Mouse (Mus musculus): ENCODE measurements around the gene Ascl4.

Gene Ascl4

DNA sequence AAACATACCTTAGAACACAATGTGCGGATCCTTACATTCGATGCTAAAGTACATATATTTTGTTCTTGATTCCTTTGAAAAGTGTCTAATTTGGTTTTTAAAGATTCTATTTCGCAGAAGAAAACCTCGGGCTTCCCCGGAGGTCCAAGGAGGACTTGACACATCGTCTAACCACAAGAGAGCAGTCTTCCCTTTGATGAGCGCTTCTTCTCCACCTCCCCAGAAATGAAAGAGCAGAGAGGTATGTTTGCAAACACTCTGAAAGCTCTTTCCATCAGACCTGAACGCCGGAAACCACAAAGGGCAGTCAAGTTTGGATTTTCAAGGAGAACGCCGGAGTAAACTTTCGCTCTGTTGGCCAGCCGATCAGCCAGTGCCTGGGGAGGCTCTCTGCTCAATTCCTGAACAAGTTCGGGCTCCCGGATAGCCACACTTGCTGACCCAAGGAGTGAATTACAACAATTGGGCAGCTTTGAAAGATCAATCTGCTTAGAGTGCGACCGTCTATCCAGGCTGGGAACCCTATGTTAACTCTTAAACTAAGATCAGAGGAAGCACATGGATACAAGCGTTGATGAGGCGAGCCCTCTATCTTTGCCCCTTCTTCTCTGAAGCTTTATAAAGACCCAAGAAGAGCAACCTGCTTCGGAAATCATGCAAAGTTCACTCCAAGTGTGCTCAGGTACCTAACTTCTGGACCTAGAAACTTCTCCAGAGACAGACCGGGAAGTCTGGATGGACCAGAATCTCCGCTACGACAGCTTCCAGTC, at the start of gene Ascl4:
Gene Ascl4 (plus strand): TSS at position 6 of the 770 bp plus-strand sequence.
- DNase-seq (ENCODE audit: low spot score): peak; percentile 6

DNA sequence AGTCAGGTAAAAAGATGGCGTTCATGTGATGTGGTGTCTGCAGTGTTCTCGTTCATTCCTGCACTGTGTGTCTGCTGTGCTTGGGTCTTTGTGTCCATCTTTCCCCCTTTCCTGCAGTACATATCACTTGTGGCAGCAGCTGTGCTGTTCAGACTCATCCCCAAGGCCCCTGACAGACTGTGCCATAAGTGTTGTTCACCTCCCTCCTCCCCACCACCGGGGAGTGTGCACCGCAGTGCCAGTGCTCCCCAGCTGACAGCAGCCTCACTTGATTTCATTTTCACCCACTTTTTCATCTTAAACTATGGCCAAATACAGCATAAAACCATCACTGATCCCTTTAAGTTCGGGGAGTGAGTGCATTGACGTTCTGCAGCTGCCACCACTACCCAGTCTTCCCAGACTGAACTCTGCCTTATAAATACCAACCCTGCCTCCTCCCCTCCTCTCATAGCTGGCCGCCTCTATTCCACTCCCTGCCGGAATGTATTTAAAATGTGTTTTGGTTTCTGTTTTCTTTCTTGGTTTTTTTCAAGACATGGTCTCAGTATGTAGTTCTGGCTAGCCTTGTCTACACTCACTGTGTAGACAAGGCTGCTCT, 47.5 kb upstream of the Ascl4 start:
- no peak for DNase-seq (ENCODE audit: low spot score)

DNA sequence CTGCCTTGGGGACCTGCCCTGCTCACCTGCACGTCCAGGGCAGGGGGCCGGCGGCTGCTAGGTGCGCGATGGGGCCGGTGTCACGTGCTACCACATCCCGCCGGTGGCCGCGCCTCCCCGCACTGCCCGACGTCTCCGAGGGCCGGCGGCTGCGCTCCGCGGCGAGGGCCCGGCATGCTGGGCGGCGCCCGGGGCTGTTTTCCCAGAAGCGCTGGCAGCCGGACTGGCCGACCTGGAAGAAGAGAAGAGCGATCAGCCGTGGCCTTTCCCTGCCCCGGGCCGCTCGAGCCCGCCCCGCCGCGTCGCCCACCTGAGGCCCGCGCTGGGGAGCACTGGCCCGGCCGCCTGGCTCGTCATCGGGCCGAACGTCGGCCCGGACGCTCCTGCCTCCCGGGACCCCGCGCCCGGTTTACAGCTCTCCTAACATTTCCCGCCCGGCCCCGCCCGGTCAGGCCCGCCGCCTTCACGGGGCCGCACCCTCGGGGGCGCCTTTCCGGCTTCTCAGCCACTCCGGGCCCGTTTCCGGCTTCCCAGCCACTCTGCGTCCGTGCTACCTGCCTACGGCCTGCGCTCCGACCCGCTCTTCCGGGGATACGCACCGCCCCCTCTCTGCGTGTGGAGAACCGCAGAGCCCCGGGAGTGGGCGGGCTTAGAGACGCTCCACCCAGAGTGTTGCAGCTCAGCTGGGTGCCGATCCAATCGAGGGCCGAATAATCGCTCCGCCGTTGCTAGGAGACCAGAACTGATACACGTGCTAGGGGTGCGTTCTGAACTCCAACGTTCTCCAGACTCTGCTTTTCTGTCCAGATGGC, 10.8 kb upstream of the Ascl4 start, which contains the start of gene Prdm4:
Gene Prdm4 (minus strand): TSS at position 645 of the 812 bp plus-strand sequence.
- DNase-seq (ENCODE audit: low spot score): peak; percentile 97

DNA sequence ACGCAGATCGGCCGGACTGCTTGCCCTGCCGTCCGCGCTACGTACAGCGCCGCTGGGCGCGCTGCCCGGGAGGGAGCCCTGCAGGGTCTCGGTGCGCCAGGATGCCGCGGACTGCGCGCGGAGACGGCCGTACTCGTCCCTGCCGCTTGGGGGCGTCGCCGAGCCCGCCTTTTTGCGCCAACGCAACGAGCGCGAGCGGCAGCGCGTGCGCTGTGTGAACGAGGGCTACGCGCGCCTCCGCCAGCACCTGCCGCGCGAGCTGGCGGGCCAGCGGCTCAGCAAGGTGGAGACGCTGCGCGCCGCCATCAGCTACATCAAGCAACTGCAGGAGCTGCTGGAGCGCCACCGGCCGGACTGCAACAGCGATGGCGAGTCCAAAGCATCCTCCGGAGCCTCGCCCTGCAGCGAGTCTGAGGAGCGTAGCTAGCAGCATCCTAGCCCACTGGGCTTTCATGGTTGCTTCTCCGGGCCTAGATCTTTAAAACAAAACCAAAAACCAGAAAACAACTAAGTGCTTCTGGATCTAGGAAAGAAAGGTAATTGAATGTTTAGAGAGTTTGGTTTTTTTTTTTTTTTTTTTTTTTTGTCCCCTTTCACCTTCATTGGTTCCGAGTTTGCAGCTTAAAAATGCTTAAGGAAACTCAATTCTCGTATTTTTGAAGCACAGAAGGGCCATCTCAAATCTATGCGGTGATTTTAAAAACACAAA, 1.2 kb downstream of the Ascl4 start:
- DNase-seq (ENCODE audit: low spot score): peak; percentile 67

DNA sequence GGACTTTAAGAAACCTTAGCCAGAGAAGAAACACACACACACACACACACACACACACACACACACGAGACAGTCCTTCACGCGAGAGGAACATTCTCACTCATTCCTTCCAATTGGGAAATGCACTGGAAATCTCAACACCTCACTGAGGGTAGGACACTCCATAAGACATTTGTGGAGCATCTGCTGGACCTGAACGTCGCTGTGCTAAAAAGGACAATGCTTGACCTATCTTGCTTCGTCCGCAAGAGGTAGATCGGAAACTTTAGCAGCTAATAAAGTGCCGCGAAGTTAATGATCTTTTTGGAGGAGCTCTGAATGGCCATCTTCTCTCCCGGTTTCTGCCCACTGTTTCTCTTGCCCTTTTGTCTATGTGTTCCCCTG, 1.7 kb downstream of the Ascl4 start:
- DNase-seq (ENCODE audit: low spot score): no peak

DNA sequence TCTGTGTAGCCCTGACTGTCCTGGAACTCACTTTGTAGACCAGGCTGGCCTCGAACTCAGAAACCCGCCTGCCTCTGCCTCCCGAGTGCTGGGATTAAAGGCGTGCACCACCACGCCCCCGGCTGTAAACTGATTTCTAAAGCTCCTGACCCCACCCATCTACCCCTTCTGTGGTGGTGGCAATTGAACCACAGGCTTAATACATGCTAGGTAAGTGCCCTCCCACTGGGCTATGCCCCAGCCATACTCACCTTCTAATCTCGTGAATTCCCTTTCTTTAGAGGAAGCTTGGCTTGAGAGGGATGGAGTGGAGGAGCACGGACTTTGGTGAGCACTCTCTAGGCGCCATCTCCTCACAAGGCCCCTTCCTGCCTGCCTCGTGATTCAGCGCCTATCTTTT, 2.5 kb downstream of the Ascl4 start:
- DNase-seq (ENCODE audit: low spot score): no peak

DNA sequence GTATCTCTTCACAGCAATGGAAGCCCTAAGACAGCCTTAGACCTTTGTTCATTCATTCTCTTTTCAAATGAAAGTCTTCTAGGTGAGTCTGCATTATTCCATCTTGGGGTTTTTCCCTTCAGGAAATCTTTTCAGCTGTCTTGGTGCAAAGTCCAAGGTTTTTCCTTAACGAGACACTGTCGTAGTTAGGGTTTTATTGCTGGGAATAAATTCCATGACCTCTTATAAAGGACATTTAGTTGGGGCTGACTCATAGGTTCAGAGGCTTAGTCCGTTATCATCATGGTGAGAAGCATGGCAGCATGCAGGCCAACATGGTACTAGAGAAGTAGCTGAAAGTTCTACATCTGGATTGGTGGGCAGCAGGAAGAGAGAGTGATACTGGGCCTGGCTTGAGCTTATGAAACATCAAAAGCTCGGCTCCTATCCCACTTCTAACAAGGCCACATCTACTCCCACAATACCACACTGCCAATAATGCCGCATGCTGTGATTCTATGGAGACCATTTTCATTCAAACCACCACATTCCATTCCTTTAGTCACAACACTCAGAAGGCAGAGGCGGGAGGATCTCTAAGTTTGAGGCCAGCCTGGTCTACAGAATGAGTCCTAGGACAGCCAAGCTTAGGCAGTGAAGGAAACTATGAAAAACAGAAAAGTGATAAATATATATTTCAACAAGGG, 8.9 kb downstream of the Ascl4 start:
- no peak for DNase-seq (ENCODE audit: low spot score)

DNA sequence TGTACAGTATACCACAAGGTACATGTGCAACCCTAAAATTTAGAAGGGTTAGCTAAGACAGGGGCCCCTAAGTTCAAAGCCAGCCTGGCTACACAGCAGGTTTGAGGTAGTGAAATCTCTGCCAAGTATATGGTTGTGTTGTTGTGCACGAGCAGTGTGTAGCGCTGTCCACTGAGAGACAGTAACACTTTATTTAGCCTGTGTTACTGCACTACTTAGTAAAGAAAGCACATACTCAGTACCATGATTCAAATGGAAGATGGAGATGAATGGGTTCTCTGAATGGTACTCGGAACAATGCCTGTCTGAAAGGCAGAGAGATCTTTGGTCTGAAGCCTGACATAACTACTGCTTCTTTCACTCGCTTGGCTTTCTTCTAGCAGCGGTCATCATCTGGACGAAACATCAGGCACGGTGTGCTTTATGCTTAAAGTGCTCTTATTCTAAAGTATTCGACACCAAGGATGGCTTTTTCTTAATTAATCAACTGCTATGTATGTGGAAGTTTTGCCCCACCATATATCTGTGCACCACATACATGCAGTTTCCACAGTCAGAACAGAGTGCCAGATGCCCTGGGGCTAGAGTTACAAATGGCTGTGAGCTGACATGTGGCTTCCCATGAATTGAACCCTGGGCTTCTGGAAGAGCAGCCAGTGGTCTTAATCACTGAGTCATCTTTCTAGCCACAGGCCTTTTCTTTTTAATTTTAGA, 21.2 kb downstream of the Ascl4 start:
- no peak for DNase-seq (ENCODE audit: low spot score)

DNA sequence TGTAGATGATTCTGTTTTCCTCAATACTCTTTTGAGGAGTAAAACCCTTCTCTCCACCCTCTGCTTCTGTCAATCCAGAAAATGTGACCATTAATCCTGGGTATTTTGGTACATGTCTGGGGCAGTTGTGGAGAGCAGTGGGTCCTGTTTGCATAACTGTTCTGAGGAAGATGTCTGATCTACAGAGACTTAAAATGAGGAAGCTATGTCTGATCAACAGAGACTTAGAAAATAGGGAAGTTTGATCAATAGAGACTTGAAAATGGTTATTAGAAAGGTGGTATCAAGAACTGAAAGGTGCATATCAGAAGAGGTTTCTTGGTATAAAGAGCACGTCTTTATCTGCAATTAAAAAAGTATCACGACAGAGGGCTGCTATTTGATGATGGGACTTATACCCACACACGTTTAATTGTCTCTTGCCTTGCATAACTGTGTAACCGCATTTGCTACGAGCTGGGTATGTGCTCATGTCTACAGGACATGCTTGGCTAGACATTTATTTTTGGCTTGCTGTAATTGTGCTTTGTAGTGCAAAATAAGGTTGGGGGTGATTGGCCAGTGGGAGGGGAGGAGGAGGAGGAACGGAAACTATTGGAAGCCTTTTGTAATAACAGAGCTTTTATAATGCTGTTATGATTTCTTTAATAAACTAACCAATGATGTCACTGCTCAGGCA, 24.4 kb downstream of the Ascl4 start:
- DNase-seq (ENCODE audit: low spot score): no peak

DNA sequence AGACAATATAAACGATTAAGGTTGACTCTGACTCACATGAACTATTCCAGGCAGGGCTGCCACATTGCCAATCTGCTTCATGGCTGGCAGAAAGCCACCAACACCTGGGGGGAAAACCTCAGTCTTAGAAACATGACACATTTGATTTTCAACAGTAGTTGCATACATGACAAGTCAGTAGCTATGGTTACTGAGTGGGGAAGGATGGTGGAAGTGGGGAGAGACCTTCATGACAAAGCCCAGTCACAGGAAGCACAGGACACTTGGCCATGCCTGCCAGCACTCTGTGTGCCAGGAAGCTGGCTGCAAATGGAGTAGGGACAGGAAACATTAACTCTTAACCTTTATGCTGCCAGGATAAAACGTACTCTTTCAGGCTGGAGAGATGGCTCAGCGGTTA, 25.9 kb downstream of the Ascl4 start:
- DNase-seq (ENCODE audit: low spot score): peak; percentile 11

DNA sequence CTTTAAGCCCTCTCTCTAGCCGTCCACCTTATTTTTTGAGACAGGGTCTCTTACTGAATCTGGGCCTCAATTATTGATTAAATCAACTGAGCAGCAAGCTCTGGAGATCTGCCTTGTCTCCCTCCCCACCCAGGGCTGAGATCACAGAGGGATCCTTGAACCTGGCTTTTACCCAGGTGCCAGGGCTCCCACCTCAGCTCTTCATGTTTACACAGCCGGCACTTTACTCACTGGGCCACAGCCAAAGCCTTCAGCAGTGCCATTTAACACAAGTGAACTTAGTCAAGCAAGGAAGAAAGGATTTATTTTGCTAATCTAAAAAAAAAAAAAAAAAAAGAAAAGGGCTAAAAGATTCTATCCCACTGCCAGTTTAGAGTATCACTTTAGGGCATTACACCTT, 26.9 kb downstream of the Ascl4 start:
- no peak for DNase-seq (ENCODE audit: low spot score)

DNA sequence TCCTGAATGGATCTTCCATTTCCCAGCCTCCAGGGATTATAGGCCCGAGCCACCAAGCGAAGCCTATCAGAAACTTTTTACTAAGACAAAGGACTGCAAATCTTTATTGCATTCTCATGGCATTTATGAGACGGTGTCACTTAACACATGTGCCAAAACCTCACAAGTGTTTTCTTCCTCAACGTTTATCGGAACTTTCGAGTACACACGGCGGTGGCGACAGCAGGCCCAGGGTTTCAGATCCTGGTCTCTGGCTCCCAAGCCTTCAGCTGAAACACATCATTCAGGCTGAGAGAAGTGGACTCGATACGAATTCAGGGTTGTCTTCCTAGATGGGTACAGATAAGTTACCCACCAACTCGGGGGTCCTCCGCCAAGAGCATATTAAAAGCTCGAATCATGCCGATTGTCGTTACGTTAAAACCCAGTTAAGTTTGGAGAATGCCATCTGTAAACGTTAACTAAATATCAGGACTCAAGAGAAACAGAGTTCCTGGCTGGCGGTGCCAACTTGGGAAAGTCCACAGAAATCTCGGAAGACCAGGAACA, 29.5 kb downstream of the Ascl4 start:
- no peak for DNase-seq (ENCODE audit: low spot score)

DNA sequence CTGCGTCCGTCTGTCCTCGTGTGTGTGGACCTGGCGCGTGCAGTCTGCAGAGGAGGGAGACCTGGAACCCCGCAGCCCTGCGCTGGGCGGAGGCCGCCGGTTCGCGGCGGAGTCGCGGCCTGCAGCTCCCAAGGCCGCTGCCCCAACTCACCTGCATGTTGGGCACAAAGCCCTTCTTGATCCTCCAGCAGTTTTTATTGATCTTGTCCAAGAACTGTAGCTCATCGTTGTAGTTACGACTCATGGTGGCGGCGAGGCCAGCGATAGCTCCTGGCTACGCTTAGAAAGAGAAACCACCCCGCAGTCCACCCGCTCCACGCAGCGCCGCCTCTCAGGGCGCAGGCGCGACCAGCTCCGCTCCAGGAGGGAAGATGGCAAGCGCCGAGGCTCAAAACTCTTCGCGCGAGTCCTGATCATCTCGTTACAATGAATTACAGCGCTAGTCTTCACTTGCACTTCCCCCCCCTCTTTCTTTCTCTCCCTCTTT, 30.0 kb downstream of the Ascl4 start, which contains the start of gene Rtcb:
Gene Rtcb (minus strand): TSS at position 360 of the 487 bp plus-strand sequence.
- peak; percentile 97 for DNase-seq (ENCODE audit: low spot score)

DNA sequence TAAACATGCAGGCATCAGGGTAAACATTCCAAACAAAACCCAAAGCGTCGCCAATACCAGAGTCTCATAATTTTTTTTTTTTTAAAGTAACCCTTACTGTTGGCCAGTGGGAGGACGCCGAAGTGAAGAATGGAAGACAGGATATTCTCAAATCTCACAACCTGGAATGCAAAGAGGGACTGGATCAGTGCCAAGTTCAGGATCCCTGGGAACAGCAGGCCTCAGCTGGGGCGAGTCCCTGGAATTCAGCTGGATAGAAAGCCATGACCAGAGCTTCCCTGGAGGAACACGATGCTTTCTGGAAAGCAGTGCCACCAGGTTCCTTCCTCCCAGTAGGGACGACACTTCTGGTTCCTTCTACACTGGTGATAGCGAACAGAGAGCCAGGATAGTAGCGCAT, 35.4 kb downstream of the Ascl4 start:
- no peak for DNase-seq (ENCODE audit: low spot score)

DNA sequence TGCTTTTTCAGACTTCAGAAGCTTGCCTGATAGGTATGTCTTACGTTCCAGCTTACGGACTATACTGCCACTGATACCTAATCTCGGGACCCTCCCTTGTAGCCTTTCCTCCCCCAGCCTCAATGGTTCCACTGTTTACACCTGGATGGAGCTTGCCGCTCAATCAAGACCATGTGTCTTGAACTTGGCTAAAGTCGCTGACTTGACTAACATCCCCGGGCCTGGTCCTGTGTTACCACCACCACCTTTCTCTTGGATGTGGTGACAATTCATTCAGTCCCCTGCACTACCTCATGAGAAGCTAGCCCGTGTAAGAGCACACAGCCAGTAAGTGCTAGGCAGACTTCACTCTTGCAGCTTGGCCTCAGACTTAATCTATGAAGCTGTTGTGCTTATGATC, 36.8 kb downstream of the Ascl4 start:
- no peak for DNase-seq (ENCODE audit: low spot score)

DNA sequence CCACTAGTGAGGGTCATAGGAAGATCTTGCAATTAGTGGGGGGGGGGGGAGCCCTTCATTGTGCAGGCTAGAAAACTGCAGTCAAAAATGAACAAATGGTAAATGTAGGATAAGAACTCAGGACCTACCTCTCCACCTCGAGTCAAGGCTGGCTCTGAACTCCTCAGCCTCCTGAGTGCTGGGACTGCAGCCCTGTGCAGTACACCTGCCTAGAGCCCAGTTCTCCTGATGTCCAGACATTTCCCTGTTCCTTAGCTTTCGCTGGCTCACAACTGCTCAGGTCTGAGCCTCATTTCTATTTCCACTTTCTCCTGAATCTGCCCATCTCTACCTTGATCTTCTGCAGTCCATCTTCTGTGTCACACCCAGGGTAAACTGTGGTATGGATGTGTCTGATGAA, 39.0 kb downstream of the Ascl4 start:
- DNase-seq (ENCODE audit: low spot score): no peak

DNA sequence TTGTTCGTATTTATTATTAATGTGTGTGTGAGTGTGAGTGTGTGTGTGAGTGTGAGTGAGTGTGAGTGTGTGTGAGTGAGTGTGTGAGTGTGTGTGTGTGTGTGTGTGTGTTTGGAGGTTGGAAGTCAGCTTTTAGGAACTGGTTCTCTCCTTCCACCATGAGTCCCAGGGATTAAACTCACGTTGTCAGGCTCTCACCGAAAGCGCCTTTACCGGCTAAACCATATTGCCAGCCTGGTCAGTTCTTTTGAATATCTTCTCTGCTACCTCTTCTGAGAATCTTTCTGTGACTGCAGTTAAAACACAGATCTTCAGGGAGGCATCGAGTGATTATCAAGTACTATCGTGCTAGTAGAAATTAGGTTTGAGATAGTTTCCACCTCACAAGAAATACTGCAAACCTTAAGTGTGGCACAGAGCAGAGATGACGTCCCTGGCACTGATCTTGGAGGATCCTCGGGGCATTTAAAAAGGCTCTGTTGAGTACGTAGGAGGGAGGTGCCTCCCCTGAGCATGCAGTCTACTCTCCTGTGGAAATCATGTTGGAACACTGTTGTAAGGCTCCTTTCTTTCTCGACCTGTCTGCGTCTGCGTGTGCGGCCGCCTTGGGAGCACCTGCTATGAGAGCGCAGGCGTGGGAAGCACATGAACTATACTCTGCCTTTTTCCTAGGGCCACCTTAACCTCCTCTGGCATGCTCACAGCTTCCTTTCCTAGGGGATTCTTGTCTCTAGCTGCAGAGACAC, 40.1 kb downstream of the Ascl4 start:
- DNase-seq (ENCODE audit: low spot score): no peak

DNA sequence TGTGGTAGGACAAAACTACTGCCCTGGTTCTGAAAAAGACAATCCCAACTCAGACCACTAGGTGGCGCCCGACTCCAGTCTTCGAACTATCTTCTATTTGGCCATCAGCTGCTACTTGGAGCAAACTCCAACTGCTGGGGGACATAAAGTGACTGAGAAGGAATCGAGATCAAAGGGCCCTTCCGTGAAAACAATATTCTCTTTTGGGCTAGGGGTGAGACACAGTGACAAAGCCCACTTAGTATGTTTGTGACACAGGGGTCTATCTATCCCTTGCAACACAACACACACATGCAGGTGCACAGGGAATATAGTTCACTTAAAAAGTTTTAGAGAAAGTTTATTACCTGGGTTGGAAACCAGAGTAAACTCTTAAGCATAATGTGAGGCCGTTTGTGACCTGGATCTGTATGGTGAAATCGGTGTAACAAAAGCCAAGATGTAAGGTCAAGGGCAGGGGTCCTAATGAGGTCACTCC, 40.7 kb downstream of the Ascl4 start:
- peak; percentile 67 for DNase-seq (ENCODE audit: low spot score)

DNA sequence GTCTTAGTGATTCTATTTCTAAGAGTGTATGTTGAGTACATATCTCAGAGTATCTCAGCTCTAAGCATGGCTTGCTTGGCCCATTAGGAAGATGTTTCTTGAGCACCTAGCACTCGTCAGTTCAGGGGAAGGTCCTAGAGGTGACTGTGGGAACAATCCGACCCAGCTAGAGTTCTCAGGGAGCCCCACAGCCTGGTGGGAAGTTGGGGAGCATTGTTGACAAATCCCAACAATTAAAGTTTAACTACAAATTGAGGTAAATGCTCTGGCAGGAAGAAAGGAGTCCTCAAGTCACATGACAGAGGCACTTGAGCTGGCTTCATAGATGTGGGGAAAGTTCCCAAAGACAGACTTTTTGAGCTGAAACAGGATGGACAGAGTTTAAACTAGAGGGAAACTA, 41.2 kb downstream of the Ascl4 start:
- no peak for DNase-seq (ENCODE audit: low spot score)
